Mouse (Mus musculus) duodenum, adult 2 months (tissue): Measurements from ENCODE around the gene Bok. TPM values are rescaled to one million over a fixed set of nuclear protein-coding genes. Genes with fewer than 3 reads are reported as not detected.

ENCODE experiments used
- polyA plus RNA-seq: library from polyadenylated mRNA; depleted of rRNA; stranded (reverse); fragments of >200 nt; gene quantifications from 2 replicates; pipeline ENCODE4 v1.2.3, GENCODE M21; 2012; ENCODE audit warnings: low replicate concordance; rRNA removed

Bok gene
- polyA plus RNA-seq: 75.7 and 107 TPM in 2 replicates

DNA sequence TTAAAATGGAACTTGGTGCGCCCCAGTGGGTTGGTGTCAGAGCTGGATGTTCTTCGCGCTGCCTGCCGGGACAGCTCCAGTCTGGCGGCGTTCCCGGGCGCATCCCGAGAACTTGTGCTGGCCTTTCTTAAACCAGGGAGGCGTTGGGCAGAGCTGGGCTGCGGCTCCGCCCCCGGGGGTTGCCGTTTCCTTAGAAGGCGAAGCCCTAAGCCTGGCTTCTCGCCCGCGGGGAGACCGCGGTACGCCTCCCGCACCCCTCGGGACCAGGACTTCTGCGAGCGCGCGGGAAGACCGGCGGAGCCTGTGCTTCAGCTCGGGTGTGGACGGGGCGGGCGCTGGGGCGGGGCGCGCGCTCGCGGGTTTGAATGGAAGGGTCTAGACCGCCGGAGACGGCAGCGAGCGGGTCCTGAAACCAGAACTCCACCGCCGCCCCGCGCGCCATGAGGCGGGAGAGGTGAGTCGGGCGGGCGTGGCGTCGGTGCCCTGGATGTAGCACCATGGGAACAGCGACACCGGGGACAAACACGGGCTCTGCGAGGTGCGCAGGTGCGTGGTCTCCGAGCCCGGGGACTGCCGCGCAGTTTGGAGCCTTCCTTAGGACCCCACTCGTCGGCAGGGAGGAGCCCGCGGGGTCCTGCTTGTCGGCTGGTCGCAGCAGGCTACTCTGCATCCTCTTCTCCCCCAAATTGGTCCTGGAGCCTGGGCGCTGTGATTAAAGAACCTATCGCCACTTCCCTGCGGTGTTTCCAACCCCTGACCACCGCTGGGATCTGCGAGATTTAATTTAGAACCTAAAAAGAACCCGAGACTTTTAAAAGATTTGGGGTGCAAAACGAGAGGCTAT is at the start of gene Bok:
Gene Bok, plus strand, starts transcription at position 260 of the 844 bp plus-strand sequence.

GRCm38 (mm10) chr1:93658559-93658958 is 26.9 kb upstream of the Bok start, which contains the start of gene Stk25:
Gene Stk25, minus strand, starts transcription at chr1:93658659.

Other genes starting within 250 kb of the Bok start
- 41.9 and 50.4 TPM in 2 replicates for gene Hdlbp, start 206.8 kb upstream of the Bok start, polyA plus RNA-seq
- gene Farp2, start 173.6 kb upstream of the Bok start, polyA plus RNA-seq: 6.7 and 7.4 TPM in 2 replicates
- gene Stk25, start 27.0 kb upstream of the Bok start, polyA plus RNA-seq: 96.4 and 173 TPM in 2 replicates
- gene Atg4b, start 65.8 kb downstream of the Bok start, polyA plus RNA-seq: 36.7 and 53.6 TPM in 2 replicates
- gene Thap4, start 69.2 kb downstream of the Bok start, polyA plus RNA-seq: 79.5 and 105 TPM in 2 replicates
- gene Dtymk, start 116.3 kb downstream of the Bok start, polyA plus RNA-seq: 8.9 and 17.8 TPM in 2 replicates
- gene Ing5, start 118.3 kb downstream of the Bok start, polyA plus RNA-seq: 2.2 and 3.6 TPM in 2 replicates
- gene D2hgdh, start 139.2 kb downstream of the Bok start, polyA plus RNA-seq: 9.4 and 11.7 TPM in 2 replicates
- gene Gal3st2, start 175.6 kb downstream of the Bok start, polyA plus RNA-seq: 61.7 and 145 TPM in 2 replicates
- 17.0 and 96.0 TPM in 2 replicates for gene Gal3st2b, start 232.7 kb downstream of the Bok start, polyA plus RNA-seq